Mouse (Mus musculus): ENCODE results near the gene Ptgfrn.

The Ptgfrn gene

GRCm38 (mm10) chr3:101003575-101004356, 106.3 kb downstream of the Ptgfrn start:
- no peak for DNase-seq (ENCODE audit: low spot score in 2 of 2)

DNA sequence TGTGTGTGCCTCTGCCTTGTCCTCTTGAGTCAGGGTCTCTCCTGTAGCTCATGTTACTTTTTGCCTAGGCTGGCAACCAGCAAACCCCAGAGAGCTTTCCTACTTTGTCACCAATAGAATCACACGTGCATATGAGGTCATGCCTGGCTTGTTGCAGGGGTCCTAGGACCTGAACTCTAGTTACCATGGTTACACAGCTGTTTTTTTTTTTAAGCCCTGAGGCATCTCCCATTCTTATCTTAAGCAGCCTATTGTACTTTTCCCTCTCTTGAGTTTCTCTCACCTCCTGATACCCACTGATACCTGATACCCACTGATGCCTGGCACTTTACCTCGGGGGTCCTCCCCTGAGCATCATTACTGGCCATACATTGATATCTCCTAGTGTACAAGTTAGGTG, 110.3 kb downstream of the Ptgfrn start:
- no peak for DNase-seq (ENCODE audit: low spot score in 2 of 2)

- peak; percentile 47 to 53 for DNase-seq (ENCODE audit: low spot score in 2 of 2)
Observed at GRCm38 (mm10) chr3:100998904-100999340, 111.2 kb downstream of the Ptgfrn start.

GRCm38 (mm10) chr3:100997785-100998570, 112.1 kb downstream of the Ptgfrn start:
- DNase-seq (ENCODE audit: low spot score in 2 of 2) = no peak

- DNase-seq (ENCODE audit: low spot score in 2 of 2) = no peak
Observed at GRCm38 (mm10) chr3:100994252-100994651, 115.8 kb downstream of the Ptgfrn start.

GRCm38 (mm10) chr3:100993718-100994117, 116.4 kb downstream of the Ptgfrn start:
- no peak for DNase-seq (ENCODE audit: low spot score in 2 of 2)

DNA sequence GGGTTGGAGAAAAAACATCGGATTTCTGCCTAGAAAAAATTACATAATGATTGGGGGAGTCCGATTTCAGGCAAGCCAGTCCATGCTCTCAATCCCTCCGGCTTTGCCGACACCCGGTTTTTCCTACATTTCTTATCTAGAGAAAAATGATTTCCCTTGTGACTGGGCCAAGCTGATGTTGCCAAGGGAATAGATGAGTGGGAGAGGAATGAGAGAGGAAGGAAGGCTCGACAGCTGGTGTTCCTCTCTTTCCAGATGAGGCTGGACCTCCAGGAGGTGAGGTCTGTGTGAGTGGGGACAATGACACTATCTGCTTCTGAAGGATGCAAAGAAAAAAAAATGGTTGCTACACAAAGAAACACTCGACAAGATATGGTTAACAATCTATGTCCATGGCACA, 116.9 kb downstream of the Ptgfrn start:
- DNase-seq (ENCODE audit: low spot score in 2 of 2) = no peak
